Mouse (Mus musculus) ES-E14 (cell line): ENCODE measurements around the gene Coa5.

Experiments
- CHD2 ChIP-seq: IDR thresholded peaks from 2 replicates; pipeline ENCODE4 v1.6.1; 2014; ENCODE audit warnings: mild to moderate bottlenecking, low read depth, low read length, inconsistent platforms
- HCFC1 ChIP-seq: IDR thresholded peaks from 2 replicates; pipeline ENCODE4 v1.6.1; 2012; ENCODE audit warnings: low read length, inconsistent platforms, borderline replicate concordance; ENCODE audit not compliant: insufficient read depth
- MAFK ChIP-seq: IDR thresholded peaks from 2 replicates; pipeline ENCODE4 v1.6.1; 2014; ENCODE audit warnings: mild to moderate bottlenecking, low read depth, low read length, inconsistent platforms; ENCODE audit not compliant: insufficient read depth
- ZC3H11A ChIP-seq: IDR thresholded peaks from 2 replicates; pipeline ENCODE4 v1.6.1; 2012; ENCODE audit warnings: low read depth, mild to moderate bottlenecking, inconsistent platforms, low read length, borderline replicate concordance

DNA sequence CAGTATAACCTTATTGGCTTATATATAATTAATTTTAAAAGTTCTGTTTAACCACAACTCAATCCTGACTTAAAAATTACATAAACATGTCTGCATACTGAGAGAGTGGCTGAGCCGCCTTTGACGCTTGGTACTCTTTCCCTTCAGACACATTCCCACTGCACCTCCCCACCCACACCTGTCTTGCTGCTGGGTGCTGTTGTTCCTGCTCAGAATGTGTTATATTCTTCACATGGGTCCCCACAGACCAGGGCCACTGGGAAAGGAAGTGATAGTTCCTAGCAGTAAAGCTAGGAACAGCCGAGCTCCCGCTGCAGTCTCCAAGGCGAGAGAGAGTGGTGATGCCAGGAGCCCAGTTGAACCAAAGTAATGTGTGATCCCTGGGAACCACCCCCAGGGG lies 51.8 kb downstream of the Coa5 start:
- TF ChIP-seq CHD2 (no peak), MAFK (no peak), ZC3H11A (no peak), HCFC1 (no peak)
